ENCODE assay signal across 8 mouse cellular contexts in the genomic region with DNA sequence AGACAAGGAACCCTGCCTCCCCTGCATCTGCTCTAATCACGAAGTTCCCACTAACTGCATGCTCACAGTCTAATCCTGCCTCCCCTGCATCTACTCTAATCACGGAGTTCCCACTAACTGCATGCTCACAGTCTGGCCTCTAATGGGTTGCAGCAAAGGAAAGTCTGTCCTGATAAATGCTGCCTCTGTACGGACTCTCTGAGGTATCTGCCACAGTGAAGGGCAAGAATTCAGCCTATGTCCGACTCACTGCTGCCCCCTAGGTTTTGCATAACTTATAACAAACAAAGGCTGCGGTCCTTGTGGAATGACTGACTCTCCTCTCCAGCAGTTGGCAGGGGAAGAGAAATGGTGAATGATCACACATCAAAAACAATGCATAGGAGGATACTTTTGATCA. TPM values are rescaled to one million over a fixed set of nuclear protein-coding genes. Genes with fewer than 3 reads are reported as not detected.
DNase-seq lines count a peak whose midpoint lies in the region; ATAC-seq lines count a peak whose summit lies in the region.

No protein-coding gene starts in this region.

- no peaks in the 10 kb centered on the region for H3K27me3 ChIP-seq in forebrain, embryonic 11.5 days (ENCODE audit: control insufficient read depth, insufficient read depth, low read length)
- H3K27me3 ChIP-seq in forebrain, embryonic 16.5 days (replicated peaks; ENCODE audit: control insufficient read depth, insufficient read depth, low read length) = no peaks in the 10 kb centered on the region
- H3K27me3 ChIP-seq in hindbrain, embryonic 14.5 days (ENCODE audit: control insufficient read depth, insufficient read depth, low read length) = no peaks in the 10 kb centered on the region
- no peaks in the 10 kb centered on the region for H3K27me3 ChIP-seq in midbrain, embryonic 14.5 days (ENCODE audit: control insufficient read depth, insufficient read depth, low read length)

- H3K4me2 ChIP-seq in forebrain, embryonic 11.5 days (ENCODE audit: low read depth, low read length, severe bottlenecking) = no peak overlapping the region
- no peak overlapping the region for H3K4me2 ChIP-seq in forebrain, embryonic 16.5 days (ENCODE audit: low read length)
- H3K4me2 ChIP-seq in hindbrain, embryonic 14.5 days (replicated peaks) = no peak overlapping the region
- no peak overlapping the region for H3K4me2 ChIP-seq in midbrain, embryonic 14.5 days (ENCODE audit: low read length)

- ATAC-seq in forebrain, embryonic 11.5 days (replicated peaks; ENCODE audit: low FRiP score) = peak; percentile 56
- ATAC-seq in forebrain, embryonic 16.5 days = no peak; the same call in 1 of the 2 replicates
- no peak for ATAC-seq in hindbrain, embryonic 14.5 days (ENCODE audit: low FRiP score)
- no peak for ATAC-seq in midbrain, embryonic 14.5 days (ENCODE audit: low FRiP score, low TSS enrichment)

- 32% methylated on average over 5 of the region's 5 CpGs for WGBS in forebrain, embryonic 11.5 days
- 24% methylated on average over 5 of the region's 5 CpGs for WGBS in forebrain, embryonic 16.5 days
- 28% methylated on average over 5 of the region's 5 CpGs for WGBS in hindbrain, embryonic 14.5 days
- WGBS in midbrain, embryonic 14.5 days = 31% methylated on average over 5 of the region's 5 CpGs

- H3K9ac ChIP-seq in forebrain, embryonic 11.5 days (ENCODE audit: low read length) = no peak overlapping the region
- no peak overlapping the region for H3K9ac ChIP-seq in forebrain, embryonic 16.5 days (replicated peaks; ENCODE audit: low read depth, low read length)
- H3K9ac ChIP-seq in hindbrain, embryonic 14.5 days = no peak overlapping the region
- H3K9ac ChIP-seq in midbrain, embryonic 14.5 days (replicated peaks; ENCODE audit: low read length) = no peak overlapping the region

- H3K9me3 ChIP-seq in forebrain, embryonic 11.5 days (ENCODE audit: control insufficient read depth, low read length) = no peaks in the 10 kb centered on the region
- H3K9me3 ChIP-seq in forebrain, embryonic 16.5 days (ENCODE audit: control insufficient read depth, low read length) = no peaks in the 10 kb centered on the region
- no peaks in the 10 kb centered on the region for H3K9me3 ChIP-seq in hindbrain, embryonic 14.5 days (ENCODE audit: control insufficient read depth, low read length)
- no peaks in the 10 kb centered on the region for H3K9me3 ChIP-seq in midbrain, embryonic 14.5 days (ENCODE audit: control insufficient read depth, low read length)

- 0 out of 2 replicates have a peak, but pooled peaks cover 2% of the 10 kb centered on the region for H3K4me1 ChIP-seq in forebrain, embryonic 11.5 days (replicated peaks; ENCODE audit: control insufficient read depth, insufficient read depth, low read length)
- H3K4me1 ChIP-seq in forebrain, embryonic 16.5 days (replicated peaks; ENCODE audit: control insufficient read depth, insufficient read depth, low read length) = no peaks in the 10 kb centered on the region
- H3K4me1 ChIP-seq in hindbrain, embryonic 14.5 days (replicated peaks; ENCODE audit: control insufficient read depth, insufficient read depth, low read length) = no peaks in the 10 kb centered on the region
- no peaks in the 10 kb centered on the region for H3K4me1 ChIP-seq in midbrain, embryonic 14.5 days (ENCODE audit: control insufficient read depth, insufficient read depth, low read length)

- H3K4me3 ChIP-seq in forebrain, embryonic 11.5 days (ENCODE audit: low read depth, low read length) = no peak overlapping the region
- H3K4me3 ChIP-seq in forebrain, embryonic 16.5 days (replicated peaks; ENCODE audit: low read length) = no peak overlapping the region
- H3K4me3 ChIP-seq in hindbrain, embryonic 14.5 days (replicated peaks; ENCODE audit: low read length) = no peak overlapping the region
- no peak overlapping the region for H3K4me3 ChIP-seq in midbrain, embryonic 14.5 days (replicated peaks; ENCODE audit: low read depth, low read length)

- peaks cover 8% of the 10 kb centered on the region; the same call in 1 of the 2 replicates for H3K36me3 ChIP-seq in forebrain, embryonic 11.5 days (ENCODE audit: control insufficient read depth, insufficient read depth, low read length)
- peaks cover 6% of the 10 kb centered on the region; the same call in 1 of the 2 replicates for H3K36me3 ChIP-seq in forebrain, embryonic 16.5 days (ENCODE audit: control insufficient read depth, insufficient read depth)
- peaks cover 66% of the 10 kb centered on the region for H3K36me3 ChIP-seq in hindbrain, embryonic 14.5 days (replicated peaks; ENCODE audit: control insufficient read depth, insufficient read depth)
- peaks cover 45% of the 10 kb centered on the region for H3K36me3 ChIP-seq in midbrain, embryonic 14.5 days (ENCODE audit: control insufficient read depth, insufficient read depth, low read length)

- peak; percentile 81 for DNase-seq in forebrain, embryonic 11.5 days (ENCODE audit: low spot score)
- peak; percentile 15 for DNase-seq in ovary, postnatal 14 days (ENCODE audit: low spot score)
- no peak for DNase-seq in ovary, adult 18-20 months (ENCODE audit: low spot score)
- peak; percentile 11 to 29 for DNase-seq in cerebellum, postnatal 36 days
- peak; percentile 75 for DNase-seq in hindbrain, embryonic 14.5 days (ENCODE audit: low spot score)
- peak; percentile 88 for DNase-seq in midbrain, embryonic 14.5 days
- DNase-seq in right cerebral cortex, postnatal 36 days (ENCODE audit: low spot score in 2 of 2) = no peak

- no peak overlapping the region for H3K27ac ChIP-seq in forebrain, embryonic 11.5 days (ENCODE audit: low read depth, low read length)
- no peak overlapping the region for H3K27ac ChIP-seq in forebrain, embryonic 16.5 days (ENCODE audit: low read length)
- H3K27ac ChIP-seq in hindbrain, embryonic 14.5 days = no peak overlapping the region
- no peak overlapping the region for H3K27ac ChIP-seq in midbrain, embryonic 14.5 days (replicated peaks; ENCODE audit: low read depth, low read length)

RNA-seq across cellular contexts. Expression of a gene that starts 37.1 kb away (rescaled TPM):
- polyA plus RNA-seq in forebrain, embryonic 11.5 days (2014; fragmentation: Nextera tagmentation; extraction: Ambion mirVana) = 42.8 and 46.3 TPM in 2 replicates
- 93.3 and 97.0 TPM in 2 replicates for polyA plus RNA-seq in forebrain, embryonic 16.5 days (2015; fragmentation: Nextera tagmentation; extraction: Ambion mirVana)
- polyA plus RNA-seq in hindbrain, embryonic 14.5 days (2014; fragmentation: Nextera tagmentation; extraction: Ambion mirVana) = 77.6 and 83.0 TPM in 2 replicates
- polyA plus RNA-seq in midbrain, embryonic 14.5 days (2014; fragmentation: Nextera tagmentation; extraction: Ambion mirVana) = 72.4 and 80.5 TPM in 2 replicates

RNA-seq across cellular contexts. Expression of a gene that starts 38.3 kb away (rescaled TPM):
- 47.7 and 49.0 TPM in 2 replicates for polyA plus RNA-seq in forebrain, embryonic 11.5 days (2014; fragmentation: Nextera tagmentation; extraction: Ambion mirVana)
- 26.9 and 30.9 TPM in 2 replicates for polyA plus RNA-seq in forebrain, embryonic 16.5 days (2015; fragmentation: Nextera tagmentation; extraction: Ambion mirVana)
- polyA plus RNA-seq in hindbrain, embryonic 14.5 days (2014; fragmentation: Nextera tagmentation; extraction: Ambion mirVana) = 22.9 and 23.6 TPM in 2 replicates
- 26.1 and 27.2 TPM in 2 replicates for polyA plus RNA-seq in midbrain, embryonic 14.5 days (2014; fragmentation: Nextera tagmentation; extraction: Ambion mirVana)

RNA-seq across cellular contexts. Expression of a gene that starts 50.8 kb away (rescaled TPM):
- 128 and 143 TPM in 2 replicates for polyA plus RNA-seq in forebrain, embryonic 11.5 days (2014; fragmentation: Nextera tagmentation; extraction: Ambion mirVana)
- 16.6 and 35.1 TPM in 2 replicates for polyA plus RNA-seq in forebrain, embryonic 16.5 days (2015; fragmentation: Nextera tagmentation; extraction: Ambion mirVana)
- 24.0 and 30.8 TPM in 2 replicates for polyA plus RNA-seq in hindbrain, embryonic 14.5 days (2014; fragmentation: Nextera tagmentation; extraction: Ambion mirVana)
- 39.3 and 45.2 TPM in 2 replicates for polyA plus RNA-seq in midbrain, embryonic 14.5 days (2014; fragmentation: Nextera tagmentation; extraction: Ambion mirVana)

Comparison
In these comparisons a context has a peak if more than half of its experiments do, and no peak if none do; other contexts are left out.
1. DNase-seq: peak in forebrain, embryonic 11.5 days (single experiment), ovary, postnatal 14 days (single experiment), cerebellum, postnatal 36 days (2 of 2), hindbrain, embryonic 14.5 days (single experiment) and midbrain, embryonic 14.5 days (single experiment); none in ovary, adult 18-20 months (single experiment) and right cerebral cortex, postnatal 36 days (0 of 2).